Mouse (Mus musculus) bone marrow, adult 2 months (tissue): ENCODE data around the gene Olfr484. TPM values are rescaled to one million over a fixed set of nuclear protein-coding genes. Genes with fewer than 3 reads are reported as not detected.
"Not testable (repeated sequence)": the region's sequence is repeated elsewhere in the genome, so short reads cannot be mapped to it uniquely, and the experiment has no call there.

Experiments
- H3K27ac ChIP-seq: fragments of 200-500 bp; 2 replicates; pipeline ENCODE4 v1.5.1; 2012; ENCODE audit warnings: low read depth, mild to moderate bottlenecking, control low read depth, inconsistent platforms, low read length; ENCODE audit not compliant: control insufficient read depth, poor library complexity, insufficient read depth
- H3K4me1 ChIP-seq: fragments of 200-500 bp; 2 replicates; pipeline ENCODE4 v1.6.1; 2011; ENCODE audit warnings: low read length; ENCODE audit not compliant: control insufficient read depth, insufficient read depth
- H3K4me3 ChIP-seq: fragments of 200-500 bp; replicated peaks from 2 replicates; pipeline ENCODE3; 2011; ENCODE audit warnings: mild to moderate bottlenecking, low read depth, low read length, control low read depth; ENCODE audit not compliant: control insufficient read depth
- CTCF ChIP-seq: fragments of 200-500 bp; IDR thresholded peaks from 2 replicates; pipeline ENCODE4 v1.5.1; 2011; ENCODE audit warnings: low read length, control low read depth; ENCODE audit not compliant: control insufficient read depth, insufficient read depth
- POLR2A ChIP-seq: fragments of 200-500 bp; IDR thresholded peaks from 2 replicates; pipeline ENCODE4 v1.6.1; 2011; ENCODE audit warnings: low read depth, mild to moderate bottlenecking, control low read depth, low read length, borderline replicate concordance; ENCODE audit not compliant: control insufficient read depth
- WGBS: fragments of 180-500 bp; shearing (Covaris S2); methylation state at CpG from one replicate; pipeline ENCODE4 v1.1.7; 2018; 5-methylcytosine and 5-hydroxymethylcytosine counted together
- polyA plus RNA-seq: library from polyadenylated mRNA; stranded (reverse); fragments of >200 nt; gene quantifications from 2 replicates; pipeline ENCODE4 v1.2.4, GENCODE M21; 2011; ENCODE audit warnings: low replicate concordance; ENCODE audit not compliant: missing spikeins, insufficient read depth, insufficient read length

Olfr484 gene
- polyA plus RNA-seq = not detected in 2 replicates

DNA sequence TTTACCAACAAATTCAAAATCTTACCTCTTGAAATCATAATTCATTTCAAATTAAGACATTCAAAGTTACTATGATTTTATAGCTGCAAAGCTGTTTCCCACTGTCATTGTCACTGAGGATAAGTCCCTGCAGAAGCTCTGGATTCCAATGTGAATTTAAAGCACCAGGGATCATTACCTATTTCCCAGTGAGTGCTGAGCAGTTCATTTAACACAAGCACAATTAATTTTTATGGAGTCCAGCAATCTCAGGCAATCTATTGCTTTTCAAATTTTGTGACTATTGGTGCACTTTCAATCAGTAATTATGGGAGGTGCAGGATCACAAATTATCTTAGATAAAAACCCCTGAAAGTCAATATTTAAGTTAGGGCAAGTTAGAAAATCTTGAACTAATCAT is at the start of gene Olfr484:
Olfr484 (minus strand) TSS at position 101 of the 400 bp plus-strand sequence.
- Histone ChIP-seq H3K4me1 (no peaks in the 10 kb centered on the region), H3K4me3 (no peak within 1 kb of the TSS), H3K27ac (no peak within 1 kb of the TSS)
- TF ChIP-seq CTCF = no peak
- TF ChIP-seq POLR2A = no peak

DNA sequence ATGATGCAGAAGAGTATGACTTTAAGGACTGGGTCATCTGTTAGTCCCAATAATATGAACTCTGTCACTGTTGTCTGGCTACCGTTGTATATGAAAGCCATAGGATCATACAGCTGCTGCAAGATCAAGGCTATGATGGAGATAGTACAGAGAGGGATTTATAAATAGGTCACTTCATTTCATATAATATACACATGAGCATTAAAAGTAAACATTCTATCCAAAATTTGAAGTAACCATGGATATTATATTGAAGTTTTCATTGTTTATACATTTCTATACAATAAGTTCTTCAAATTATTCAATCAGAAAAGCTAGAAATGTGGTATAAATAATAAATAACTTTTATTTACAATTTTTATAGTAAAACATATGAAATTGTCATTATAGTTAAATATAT is 45.4 kb upstream of the Olfr484 start, which contains the start of gene Olfr486:
Olfr486 (minus strand) TSS at position 101 of the 400 bp plus-strand sequence.
- H3K4me1 ChIP-seq, H3K27ac ChIP-seq, H3K4me3 ChIP-seq: not testable (repeated sequence)
- 88% methylated on average over 1 of the region's 1 CpGs for WGBS

DNA sequence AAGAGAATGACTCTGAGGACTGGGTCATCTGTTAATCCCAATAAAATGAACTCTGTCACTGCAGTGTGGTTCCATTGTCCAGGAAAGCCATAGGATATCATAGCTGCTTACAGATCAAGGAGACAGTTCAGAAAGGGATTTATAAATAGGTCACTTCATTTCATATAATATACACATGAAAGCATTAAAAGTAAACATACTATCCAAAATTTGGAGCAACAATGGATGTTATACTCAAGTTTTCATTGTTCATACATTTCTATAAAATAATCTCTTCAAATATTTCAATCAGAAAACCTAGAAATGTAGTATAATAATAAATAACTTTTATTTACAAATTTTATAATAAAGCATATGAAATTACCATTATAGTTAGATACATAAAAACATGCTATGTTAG is 32.5 kb upstream of the Olfr484 start, which contains the start of gene Olfr485:
Olfr485 (minus strand) TSS at position 101 of the 400 bp plus-strand sequence.
- Histone ChIP-seq H3K27ac (no peak within 1 kb of the TSS), H3K4me3 (no peak within 1 kb of the TSS), H3K4me1 (no peaks in the 10 kb centered on the region)
- TF ChIP-seq POLR2A (no peak), CTCF (no peak)

DNA sequence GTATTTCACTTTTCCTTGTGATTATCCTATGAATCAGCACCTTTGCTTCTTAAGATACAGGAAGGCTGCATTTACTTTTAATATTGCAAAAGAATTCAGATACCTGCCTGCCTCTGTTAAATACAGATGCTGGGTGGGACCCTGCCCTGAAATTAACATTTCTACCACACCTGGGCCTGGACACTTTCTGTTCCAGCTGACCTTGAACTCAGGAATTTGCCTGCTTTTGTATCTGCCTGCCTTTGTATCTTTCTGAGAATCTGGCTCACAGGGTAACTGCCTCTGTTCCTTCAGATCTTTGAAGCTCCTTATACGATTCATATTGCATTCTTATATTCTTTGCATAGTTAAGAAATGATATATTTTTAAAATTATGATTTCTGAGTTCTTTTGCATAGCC is 5.8 kb downstream of the Olfr484 start:
- Histone ChIP-seq H3K4me1 (no peaks in the 10 kb centered on the region), H3K4me3 (no peak overlapping the region), H3K27ac (no peak overlapping the region)
- 40% methylated on average over 1 of the region's 1 CpGs for WGBS
- TF ChIP-seq CTCF (no peak), POLR2A (no peak)

DNA sequence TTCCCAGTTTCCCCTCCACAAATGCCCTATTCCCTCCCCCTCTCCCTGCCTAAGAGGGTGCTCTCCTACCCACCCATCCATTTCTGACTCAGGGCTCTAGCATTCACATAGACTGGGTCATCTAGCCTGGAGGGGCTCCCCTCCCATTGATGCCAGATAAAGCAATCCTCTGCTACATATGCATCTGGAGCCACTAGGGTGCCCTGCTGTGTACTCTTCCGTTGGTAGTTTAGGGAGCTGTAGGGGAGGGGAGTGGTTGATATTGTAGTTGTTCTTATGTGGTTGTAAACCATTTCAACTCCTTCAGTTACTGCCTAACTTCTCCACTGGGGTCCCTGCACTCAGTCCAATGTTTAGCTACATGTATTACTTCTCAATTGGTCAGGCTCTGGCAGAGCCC is 6.6 kb downstream of the Olfr484 start:
- 22% methylated on average over 1 of the region's 1 CpGs for WGBS
- Histone ChIP-seq H3K4me3 (no peak overlapping the region), H3K27ac (no peak overlapping the region), H3K4me1 (no peaks in the 10 kb centered on the region)
- TF ChIP-seq CTCF (no peak), POLR2A (no peak)

DNA sequence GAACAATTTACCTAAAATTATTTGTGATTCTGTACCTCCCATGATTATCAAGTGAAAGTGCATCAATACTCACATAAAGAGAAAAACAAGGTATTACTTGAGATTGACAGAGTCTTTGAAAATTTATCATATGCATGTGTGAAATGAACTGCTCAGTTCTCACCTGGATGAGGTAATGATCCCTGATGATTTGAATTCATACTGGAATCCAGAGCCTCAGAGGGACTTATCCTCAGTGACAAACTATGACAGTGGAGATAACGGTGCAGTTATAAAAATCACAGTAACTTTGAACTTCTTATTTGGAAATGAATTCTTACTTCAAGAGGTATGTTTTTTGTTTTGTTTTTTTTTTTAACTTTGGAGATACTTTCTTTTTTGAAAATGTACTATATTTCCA is 26.7 kb downstream of the Olfr484 start, which contains the start of gene Olfr483:
Olfr483 (plus strand) TSS at position 301 of the 400 bp plus-strand sequence.
- WGBS = 84% methylated on average over 1 of the region's 1 CpGs
- Histone ChIP-seq H3K4me1 (no peaks in the 10 kb centered on the region), H3K27ac (no peak within 1 kb of the TSS), H3K4me3 (no peak within 1 kb of the TSS)
- TF ChIP-seq CTCF = no peak
- TF ChIP-seq POLR2A = no peak

DNA sequence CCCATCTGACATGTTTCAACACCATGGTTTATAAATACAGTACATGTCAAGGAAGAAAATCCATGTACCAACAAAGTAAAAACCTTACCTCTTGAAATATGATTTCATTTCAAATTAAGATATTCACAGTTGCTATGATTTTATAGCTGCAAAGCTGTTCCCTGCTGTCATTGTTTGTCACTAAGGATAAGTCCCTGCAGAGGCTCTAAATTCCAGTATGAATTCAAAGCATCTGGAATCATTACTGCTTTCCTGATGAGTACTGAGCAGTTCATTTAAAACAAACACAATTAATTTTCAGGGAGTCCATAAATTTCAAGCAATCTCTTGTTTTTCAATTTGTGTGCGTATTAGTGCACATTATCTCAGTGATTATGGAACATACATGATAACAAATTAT is 29.8 kb downstream of the Olfr484 start, which contains the start of gene Olfr482:
Olfr482 (minus strand) TSS at position 101 of the 400 bp plus-strand sequence.
- 73% methylated on average over 1 of the region's 1 CpGs for WGBS
- TF ChIP-seq CTCF (no peak), POLR2A (no peak)
- Histone ChIP-seq H3K4me1 (no peaks in the 10 kb centered on the region), H3K27ac (no peak within 1 kb of the TSS), H3K4me3 (no peak within 1 kb of the TSS)

DNA sequence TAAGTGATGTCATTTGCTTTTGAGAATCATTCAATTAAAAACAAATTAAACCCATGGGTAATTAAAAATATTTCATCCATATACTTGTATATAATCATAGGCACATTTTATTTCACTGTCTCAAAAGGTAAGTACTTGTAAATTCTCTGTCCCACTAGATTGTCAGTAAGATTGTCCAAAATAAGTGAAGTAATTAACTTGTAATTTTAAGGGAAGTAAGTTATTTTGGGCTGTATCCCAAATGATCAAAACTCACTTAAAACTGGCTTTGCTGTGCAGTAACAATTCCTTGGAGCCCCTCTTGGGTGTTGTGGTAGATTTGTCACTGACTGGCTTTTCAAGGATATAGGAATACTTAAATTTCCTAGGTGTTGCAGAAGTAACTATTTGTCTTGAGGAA is 47.7 kb downstream of the Olfr484 start, which contains the start of gene Olfr481:
Olfr481 (plus strand) TSS at position 301 of the 400 bp plus-strand sequence.
- TF ChIP-seq POLR2A (no peak), CTCF (no peak)
- H3K4me3 ChIP-seq = no peak within 1 kb of the TSS
- no peaks in the 10 kb centered on the region for H3K4me1 ChIP-seq
- H3K27ac ChIP-seq = no peak within 1 kb of the TSS

Other genes with a start within 250 kb of the Olfr484 start
- not detected in 2 replicates for gene Olfr472, start 229.5 kb downstream of the Olfr484 start, polyA plus RNA-seq
- not detected in 2 replicates for gene Olfr473, start 197.0 kb downstream of the Olfr484 start, polyA plus RNA-seq
- not detected in 2 replicates for gene Olfr474, start 172.8 kb downstream of the Olfr484 start, polyA plus RNA-seq
- not detected in 2 replicates for gene Olfr476, start 162.6 kb downstream of the Olfr484 start, polyA plus RNA-seq
- not detected in 2 replicates for gene Olfr477, start 140.8 kb downstream of the Olfr484 start, polyA plus RNA-seq
- gene Olfr478, start 93.5 kb downstream of the Olfr484 start, polyA plus RNA-seq = not detected in 2 replicates
- gene Olfr479, start 76.8 kb downstream of the Olfr484 start, polyA plus RNA-seq = not detected in 2 replicates
- not detected in 2 replicates for gene Olfr480, start 60.1 kb downstream of the Olfr484 start, polyA plus RNA-seq
- gene Olfr481, start 47.6 kb downstream of the Olfr484 start, polyA plus RNA-seq = 0.43 TPM in 1 of 2 replicates, not detected in the other
- not detected in 2 replicates for gene Olfr482, start 29.9 kb downstream of the Olfr484 start, polyA plus RNA-seq
- not detected in 2 replicates for gene Olfr483, start 26.6 kb downstream of the Olfr484 start, polyA plus RNA-seq
- not detected in 2 replicates for gene Olfr485, start 32.4 kb upstream of the Olfr484 start, polyA plus RNA-seq
- gene Olfr486, start 45.3 kb upstream of the Olfr484 start, polyA plus RNA-seq = not detected in 2 replicates
- gene Olfr487, start 87.2 kb upstream of the Olfr484 start, polyA plus RNA-seq = not detected in 2 replicates
- not detected in 2 replicates for gene Olfr488, start 130.9 kb upstream of the Olfr484 start, polyA plus RNA-seq
- not detected in 2 replicates for gene Olfr490, start 161.5 kb upstream of the Olfr484 start, polyA plus RNA-seq
- gene Olfr491, start 186.0 kb upstream of the Olfr484 start, polyA plus RNA-seq = not detected in 2 replicates
- not detected in 2 replicates for gene Olfr492, start 196.2 kb upstream of the Olfr484 start, polyA plus RNA-seq
- not detected in 2 replicates for gene Olfr493, start 219.5 kb upstream of the Olfr484 start, polyA plus RNA-seq
- gene Olfr494, start 237.9 kb upstream of the Olfr484 start, polyA plus RNA-seq = not detected in 2 replicates